Mouse (Mus musculus) CH12.LX (cell line): ENCODE data around the gene Kalrn. TPM values are rescaled to one million over a fixed set of nuclear protein-coding genes. Genes with fewer than 3 reads are reported as not detected.

Experiments
- DNase-seq: peaks from one replicate; pipeline ENCODE4 v3.0.0-alpha.2; 2013; ENCODE audit errors: extremely low read depth
- H3K27ac ChIP-seq: 2 replicates; pipeline ENCODE4 v1.5.1; 2012; ENCODE audit warnings: low read depth, mild to moderate bottlenecking, control low read depth, moderate library complexity; ENCODE audit not compliant: insufficient read depth
- H3K27me3 ChIP-seq: replicated peaks from 2 replicates; pipeline ENCODE3; 2012; ENCODE audit warnings: inconsistent platforms
- H3K36me3 ChIP-seq, 2 experiments: replicated peaks in 1 of 2; 2 replicates each; pipeline versions ENCODE3 to v1.6.1; 2012; ENCODE audit warnings: inconsistent platforms in 1 of 2, low read length in 1 of 2, mild to moderate bottlenecking in 1 of 2, mixed read lengths in 1 of 2, moderate library complexity in 1 of 2; ENCODE audit not compliant: control insufficient read depth in 1 of 2, insufficient read depth in 1 of 2
- H3K4me1 ChIP-seq, 2 experiments: 2 replicates each; pipeline ENCODE4 v1.6.1; 2012; ENCODE audit warnings: inconsistent platforms in 1 of 2, moderate library complexity in 1 of 2; ENCODE audit not compliant: insufficient read depth in 2 of 2, control insufficient read depth in 1 of 2
- H3K4me2 ChIP-seq: 2 replicates; pipeline ENCODE4 v1.6.1; 2012; ENCODE audit warnings: low read depth, mild to moderate bottlenecking, control low read depth; ENCODE audit not compliant: poor library complexity, insufficient read depth, severe bottlenecking
- H3K4me3 ChIP-seq, 3 experiments: fragments of 150-350 bp in 1 of 3; sonication (generic) in 1 of 3; replicated peaks in 1 of 3; 2 replicates each; pipeline versions ENCODE3 to v1.5.1; 2011 to 2012; ENCODE audit warnings: low read depth in 2 of 3, low read length in 2 of 3, mild to moderate bottlenecking in 2 of 3, moderate library complexity in 2 of 3, control low read depth in 1 of 3, improper control_type of control experiment in 1 of 3, inconsistent platforms in 1 of 3, mixed read lengths in 1 of 3; ENCODE audit not compliant: poor library complexity in 1 of 3
- H3K79me2 ChIP-seq: replicated peaks from 2 replicates; pipeline ENCODE4 v1.6.1; 2012; ENCODE audit warnings: mild to moderate bottlenecking, moderate library complexity; ENCODE audit not compliant: control insufficient read depth, poor library complexity, insufficient read depth, severe bottlenecking; ENCODE audit errors: extremely low read depth
- H3K9ac ChIP-seq: 2 replicates; pipeline ENCODE4 v1.6.1; 2012; ENCODE audit warnings: low read depth, mild to moderate bottlenecking, control low read depth, moderate library complexity; ENCODE audit not compliant: insufficient read depth
- H3K9me3 ChIP-seq: replicated peaks from 2 replicates; pipeline ENCODE3; 2012; ENCODE audit warnings: low read length, inconsistent platforms, mixed read lengths
- BHLHE40 ChIP-seq: IDR thresholded peaks from 2 replicates; pipeline ENCODE4 v1.6.1; 2011; ENCODE audit warnings: mild to moderate bottlenecking, low read depth, low read length, improper control_type of control experiment
- CHD1 ChIP-seq: IDR thresholded peaks from 2 replicates; pipeline ENCODE4 v1.6.1; 2012; ENCODE audit warnings: low read depth, low read length, improper control_type of control experiment, inconsistent platforms
- CHD2 ChIP-seq: IDR thresholded peaks from 2 replicates; pipeline ENCODE4 v1.6.1; 2011; ENCODE audit warnings: low read length, improper control_type of control experiment
- CTCF ChIP-seq, 2 experiments: IDR thresholded peaks in 1 of 2; conservative IDR thresholded peaks in 1 of 2; 2 replicates each; pipeline ENCODE4 v1.5.1; 2011 to 2012; ENCODE audit warnings: low read depth in 2 of 2, low read length in 2 of 2, improper control_type of control experiment in 1 of 2, inconsistent platforms in 1 of 2, mild to moderate bottlenecking in 1 of 2, moderate library complexity in 1 of 2
- E2F4 ChIP-seq: IDR thresholded peaks from 2 replicates; pipeline ENCODE4 v1.6.1; 2011; ENCODE audit warnings: low read depth, low read length, improper control_type of control experiment; ENCODE audit not compliant: insufficient replicate concordance
- ELF1 ChIP-seq: IDR thresholded peaks from 2 replicates; pipeline ENCODE4 v1.6.1; 2014; ENCODE audit warnings: low read depth, mild to moderate bottlenecking, inconsistent platforms, low read length, improper control_type of control experiment
- ETS1 ChIP-seq: conservative IDR thresholded peaks from 2 replicates; pipeline ENCODE4 v1.6.1; 2012; ENCODE audit warnings: low read depth, mild to moderate bottlenecking, inconsistent platforms, low read length, improper control_type of control experiment, moderate library complexity
- GABPA ChIP-seq: IDR thresholded peaks from 2 replicates; pipeline ENCODE4 v1.6.1; 2012; ENCODE audit warnings: low read depth, low read length, improper control_type of control experiment, inconsistent platforms; ENCODE audit not compliant: insufficient replicate concordance
- JUND ChIP-seq: conservative IDR thresholded peaks from 2 replicates; pipeline ENCODE4 v1.6.1; 2011; ENCODE audit warnings: low read depth, low read length, improper control_type of control experiment
- MAFK ChIP-seq: IDR thresholded peaks from 2 replicates; pipeline ENCODE4 v1.6.1; 2011; ENCODE audit warnings: low read length, improper control_type of control experiment; ENCODE audit not compliant: insufficient replicate concordance
- MEF2A ChIP-seq: IDR thresholded peaks from 2 replicates; pipeline ENCODE4 v1.6.1; 2014; ENCODE audit warnings: low read depth, mild to moderate bottlenecking, inconsistent platforms, low read length, improper control_type of control experiment, borderline replicate concordance
- MXI1 ChIP-seq: IDR thresholded peaks from 2 replicates; pipeline ENCODE4 v1.6.1; 2011; ENCODE audit warnings: mild to moderate bottlenecking, low read depth, low read length, improper control_type of control experiment
- NRF1 ChIP-seq: IDR thresholded peaks from 2 replicates; pipeline ENCODE4 v1.6.1; 2014; ENCODE audit warnings: low read depth, mild to moderate bottlenecking, inconsistent platforms, low read length, improper control_type of control experiment, moderate library complexity
- POLR2A ChIP-seq: IDR thresholded peaks from 2 replicates; pipeline ENCODE4 v1.6.1; 2011; ENCODE audit warnings: low read depth, mild to moderate bottlenecking, improper control_type of control experiment, low read length
- POLR2AphosphoS2 ChIP-seq: IDR thresholded peaks from 2 replicates; pipeline ENCODE4 v1.6.1; 2011; ENCODE audit warnings: low read depth, low read length, improper control_type of control experiment
- RAD21 ChIP-seq: IDR thresholded peaks from 2 replicates; pipeline ENCODE4 v1.6.1; 2011; ENCODE audit warnings: low read depth, mild to moderate bottlenecking, low read length, improper control_type of control experiment, moderate library complexity
- SIN3A ChIP-seq: IDR thresholded peaks from 2 replicates; pipeline ENCODE4 v1.6.1; 2012; ENCODE audit warnings: low read length, improper control_type of control experiment, inconsistent platforms
- SMC3 ChIP-seq: IDR thresholded peaks from 2 replicates; pipeline ENCODE4 v1.6.1; 2011; ENCODE audit warnings: low read depth, low read length, improper control_type of control experiment
- TBP ChIP-seq: conservative IDR thresholded peaks from 2 replicates; pipeline ENCODE4 v1.6.1; 2011; ENCODE audit warnings: low read depth, low read length, improper control_type of control experiment
- TCF12 ChIP-seq: IDR thresholded peaks from 2 replicates; pipeline ENCODE4 v1.6.1; 2014; ENCODE audit warnings: low read depth, mild to moderate bottlenecking, inconsistent platforms, low read length, improper control_type of control experiment
- USF1 ChIP-seq: IDR thresholded peaks from 2 replicates; pipeline ENCODE4 v1.6.1; 2014; ENCODE audit warnings: low read depth, mild to moderate bottlenecking, inconsistent platforms, low read length, improper control_type of control experiment
- USF2 ChIP-seq: conservative IDR thresholded peaks from 2 replicates; pipeline ENCODE4 v1.6.1; 2011; ENCODE audit warnings: low read depth, low read length, improper control_type of control experiment
- ZKSCAN1 ChIP-seq: IDR thresholded peaks from 2 replicates; pipeline ENCODE4 v1.6.1; 2012; ENCODE audit warnings: low read depth, inconsistent platforms, low read length, improper control_type of control experiment, borderline replicate concordance
- ZMIZ1 ChIP-seq: IDR thresholded peaks from 2 replicates; pipeline ENCODE4 v1.6.1; 2012; ENCODE audit warnings: low read depth, mild to moderate bottlenecking, inconsistent platforms, low read length, improper control_type of control experiment
- ZNF384 ChIP-seq: IDR thresholded peaks from 2 replicates; pipeline ENCODE4 v1.6.1; 2012; ENCODE audit warnings: low read depth, low read length, improper control_type of control experiment, inconsistent platforms
- dilution Hi-C: fragments of 300-500 bp; cut with MboI; formaldehyde crosslinking; loops from 2 replicates; pipeline ENCODE4 v1.14.3; 2020; ENCODE audit warnings: low sequenced_read_pairs; ENCODE audit not compliant: extremely low pct_unique_long_range_greater_than_20kb, extremely low pct_ligation_motif_present
- in situ Hi-C: fragments of 300-500 bp; cut with MboI; formaldehyde crosslinking; loops from 3 replicates; pipeline ENCODE4 v1.14.3; 2019; ENCODE audit warnings: low sequenced_read_pairs, low pct_ligation_motif_present, low pct_unique_long_range_greater_than_20kb, mixed read lengths
- polyA plus RNA-seq: library from polyadenylated mRNA; unstranded; fragments of >175 nt; gene quantifications from 2 replicates; pipeline ENCODE4 v1.2.1, GENCODE M21; 2012; ENCODE audit warnings: low read depth; ENCODE audit not compliant: insufficient read length
- total RNA-seq, 2 experiments: library from RNA; depleted of rRNA; stranded (reverse); fragments of 300-350 nt in 1 of 2; fragments of >200 nt in 1 of 2; gene quantifications; 2 replicates each; pipeline ENCODE4 v1.2.3; 2012 to 2014

Kalrn gene
- total and polyA plus RNA-seq, 3 experiments: 0.08 to 0.09 TPM; not detected in 1

DNA sequence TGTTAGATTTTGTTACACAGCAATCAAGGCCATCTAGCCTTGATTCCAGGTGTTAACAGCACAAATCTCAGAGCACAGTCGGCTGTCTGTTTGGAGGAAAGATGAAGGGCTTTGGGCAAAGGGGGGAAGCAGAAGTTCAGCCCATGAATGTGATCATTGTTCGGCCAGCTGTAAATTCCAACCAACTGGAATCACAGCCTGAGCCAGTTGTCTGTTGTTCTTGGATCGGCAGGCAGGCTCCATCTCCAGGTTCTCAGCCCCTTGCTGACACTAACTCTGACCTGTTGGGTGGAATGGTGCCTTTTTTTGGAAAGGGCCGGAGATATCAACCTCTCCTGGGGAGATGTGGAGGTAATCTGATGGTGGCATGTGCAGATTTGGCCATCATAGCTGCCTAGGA, 28.6 kb upstream of the Kalrn start:
- dilution Hi-C loops (no loop called here), in situ Hi-C loops (no loop called here)
- H3K9me3 ChIP-seq: peaks cover 2% of the 10 kb centered on the region
- no peak overlapping the region for H3K9ac ChIP-seq
- no peak overlapping the region for H3K27ac ChIP-seq
- no peak overlapping the region for H3K4me3 ChIP-seq
- H3K27me3 ChIP-seq: peaks cover 73% of the 10 kb centered on the region
- H3K4me2 ChIP-seq: no peak overlapping the region
- H3K79me2 ChIP-seq: no peaks in the 10 kb centered on the region
- no peaks in the 10 kb centered on the region for H3K4me1 ChIP-seq
- H3K36me3 ChIP-seq: no peaks in the 10 kb centered on the region
- no peak for DNase-seq
- no peak for TF ChIP-seq ETS1
- TF ChIP-seq SIN3A: no peak
- no peak for TF ChIP-seq USF2
- no peak for TF ChIP-seq USF1
- TF ChIP-seq E2F4: no peak
- no peak for TF ChIP-seq SMC3
- no peak for TF ChIP-seq POLR2AphosphoS2
- no peak for TF ChIP-seq TBP
- TF ChIP-seq NRF1: no peak
- no peak for TF ChIP-seq MXI1
- TF ChIP-seq BHLHE40: no peak
- no peak for TF ChIP-seq ELF1
- no peak for TF ChIP-seq ZKSCAN1
- TF ChIP-seq TCF12: no peak

- Histone ChIP-seq H3K4me1 (no peaks in the 10 kb centered on the region), H3K4me3 (no peak overlapping the region), H3K9ac (no peak overlapping the region), H3K27ac (no peak overlapping the region), H3K79me2 (no peaks in the 10 kb centered on the region), H3K4me2 (no peak overlapping the region), H3K36me3 (no peaks in the 10 kb centered on the region), H3K27me3 (peaks cover 67% of the 10 kb centered on the region), H3K9me3 (peaks cover 2% of the 10 kb centered on the region)
- DNase-seq: no peak
- TF ChIP-seq GABPA (no peak), POLR2A (no peak), MEF2A (no peak), USF1 (no peak), CHD1 (no peak), MAFK (no peak), ETS1 (no peak), CTCF (conservative IDR thresholded peaks at IDR 0.05 in 1 of 2, IDR thresholded peaks at IDR 0.05 in 1 of 2; ENCODE audit: low read depth in 2 of 2, low read length in 2 of 2) (no peak), ZNF384 (no peak), ZMIZ1 (no peak), NRF1 (no peak), JUND (no peak), RAD21 (no peak), TCF12 (no peak), TBP (no peak), CHD2 (no peak)
- dilution Hi-C loops (no loop called here), in situ Hi-C loops (no loop called here)
Observed at GRCm38 (mm10) chr16:34595294-34595693, 22.0 kb upstream of the Kalrn start.
